In the genomic region with DNA sequence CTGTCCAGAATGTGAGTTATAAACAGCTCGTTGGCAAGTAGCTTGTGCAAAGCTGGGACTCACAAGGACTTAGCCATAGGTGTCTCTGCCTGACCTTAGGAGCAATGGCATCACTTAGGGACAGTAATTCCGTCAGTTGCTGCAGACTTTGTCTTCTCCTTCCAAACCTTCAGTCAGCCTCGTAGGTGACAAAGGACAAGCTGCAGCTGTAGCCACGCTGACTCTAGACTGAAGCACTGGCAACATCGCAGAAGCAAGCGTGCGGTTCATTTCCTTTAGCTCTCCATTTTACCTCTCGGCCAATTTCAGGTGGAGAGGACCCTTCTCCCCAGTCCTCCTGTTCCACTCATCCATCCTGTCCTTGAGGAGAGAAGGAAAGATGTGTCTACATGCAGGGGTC, we compare ENCODE assay signal across 24 mouse cellular contexts. TPM values are rescaled to one million over a fixed set of nuclear protein-coding genes. Genes with fewer than 3 reads are reported as not detected.
A peak's percentile ranks its signal among the peaks of the same experiment; 100 is the strongest.
DNase-seq lines count a peak whose midpoint lies in the region; ATAC-seq and TF ChIP-seq lines count a peak whose summit lies in the region.
"Had no signal": no experiment of that assay in that cellular context is flagged by ENCODE, and none has a peak within 500 bp of the region (broad histone marks: within the 10 kb centered on the region; RNA-seq: fewer than 3 reads in every experiment).

No protein-coding gene starts in this region.

- TF ChIP-seq CTCF in gastrocnemius, adult 2 months (IDR thresholded peaks at IDR 0.05): no peak

- intact Hi-C loops in gastrocnemius, adult 2 months (cut with DNase I): no loop called here

- 51% methylated on average over 8 of the region's 8 CpGs for WGBS in lung, embryonic 16.5 days

- ATAC-seq in lung, embryonic 16.5 days (ENCODE audit: low read depth): 0 out of 2 replicates have a peak, but pooled peaks have one; percentile 34
- ATAC-seq: forebrain, embryonic 13.5 days; forebrain, embryonic 16.5 days; Patski had no signal

- H3K4me1 ChIP-seq in lung, embryonic 16.5 days (replicated peaks; ENCODE audit: control insufficient read depth, insufficient read depth, low read length): peaks cover 32% of the 10 kb centered on the region
- H3K4me1 ChIP-seq: forebrain, embryonic 13.5 days; hindbrain, embryonic 15.5 days had no signal

- peak overlapping the region; percentile 38; the same call in 1 of the 2 replicates for H3K27ac ChIP-seq in gastrocnemius, adult 2 months
- no peak overlapping the region for H3K27ac ChIP-seq in lung, embryonic 16.5 days (ENCODE audit: low read length)
- H3K27ac ChIP-seq: forebrain, embryonic 13.5 days; heart, embryonic 10.5 days; heart, embryonic 13.5 days; hindbrain, embryonic 12.5 days; hindbrain, embryonic 15.5 days had no signal

- H3K4me3 ChIP-seq in gastrocnemius, adult 2 months: no peak overlapping the region
- no peak overlapping the region for H3K4me3 ChIP-seq in lung, embryonic 16.5 days (ENCODE audit: low read length)
- H3K4me3 ChIP-seq: forebrain, embryonic 10.5 days; forebrain, embryonic 13.5 days; heart, adult 2 months; heart, embryonic 10.5 days; heart, embryonic 13.5 days; hindbrain, embryonic 12.5 days; hindbrain, embryonic 15.5 days had no signal

- no peaks in the 10 kb centered on the region for H3K36me3 ChIP-seq in lung, embryonic 16.5 days (ENCODE audit: control insufficient read depth, insufficient read depth, low read length)
- H3K36me3 ChIP-seq: forebrain, embryonic 10.5 days; G1E; heart, embryonic 10.5 days; heart, embryonic 13.5 days; hindbrain, embryonic 12.5 days; hindbrain, embryonic 15.5 days had no signal

- no peak for DNase-seq in gastrocnemius, adult 2 months
- DNase-seq in gastrocnemius, adult 18-20 months (ENCODE audit: low spot score): no peak
- no peak for DNase-seq in lung, postnatal 25 days (ENCODE audit: low spot score)
- DNase-seq in lung, postnatal 10 days: peak; percentile 64
- no peak for DNase-seq in left cerebral cortex, adult 18-20 months (ENCODE audit: low spot score in 2 of 2)
- no peak for DNase-seq in kidney, postnatal 4 days
- DNase-seq: adrenal gland, postnatal 10 days; adrenal gland, postnatal 36 days; cerebellum, adult 18-20 months; cerebellum, adult 9-10 months; cerebellum, postnatal 14 days; gastrocnemius, postnatal 25 days; heart, postnatal 14 days had no signal

- H3K9me3 ChIP-seq in lung, embryonic 16.5 days (ENCODE audit: control insufficient read depth, low read length): no peaks in the 10 kb centered on the region
- H3K9me3 ChIP-seq: forebrain, embryonic 10.5 days; forebrain, embryonic 13.5 days; G1E; heart, embryonic 10.5 days; heart, embryonic 13.5 days; hindbrain, embryonic 12.5 days; hindbrain, embryonic 15.5 days had no signal

- H3K27me3 ChIP-seq in lung, embryonic 16.5 days (ENCODE audit: control insufficient read depth, insufficient read depth, low read depth, low read length): no peaks in the 10 kb centered on the region
- H3K27me3 ChIP-seq: Patski had no signal

- H3K4me2 ChIP-seq in lung, embryonic 16.5 days (ENCODE audit: low read depth, low read length): no peak overlapping the region
- H3K4me2 ChIP-seq: forebrain, embryonic 13.5 days; heart, embryonic 13.5 days; hindbrain, embryonic 12.5 days; hindbrain, embryonic 15.5 days had no signal

- no peak overlapping the region for H3K9ac ChIP-seq in lung, embryonic 16.5 days (ENCODE audit: low read length)
- H3K9ac ChIP-seq: forebrain, embryonic 13.5 days; heart, embryonic 13.5 days; hindbrain, embryonic 12.5 days; hindbrain, embryonic 15.5 days had no signal

RNA-seq across cellular contexts. Expression of gene Adora2a, which starts 7.3 kb away (rescaled TPM):
- under 1 TPM; 0.92 to 0.98 TPM for total RNA-seq in gastrocnemius, adult 2 months (2021)
- 1 to 10 TPM in 1 of 2 experiments, under 1 TPM in 1; 0.96 to 1.6 TPM for total RNA-seq in gastrocnemius, adult 18-20 months (2021)
- 8.9 and 9.2 TPM in 2 replicates for polyA plus RNA-seq in lung, embryonic 16.5 days (2015; fragmentation: Nextera tagmentation; extraction: Ambion mirVana)
- 10 to 100 TPM; 17.3 to 35.0 TPM for total RNA-seq in left cerebral cortex, adult 18-20 months (2021)

Comparison
In these comparisons a context has a peak if more than half of its experiments do, and no peak if none do; other contexts are left out.
1. RNA of gene Adora2a, which starts 7.3 kb away (total RNA-seq): 17.3 to 35.0 TPM in left cerebral cortex, adult 18-20 months; 0.96 to 1.6 TPM in gastrocnemius, adult 18-20 months and 0.92 to 0.98 TPM in gastrocnemius, adult 2 months; every median in the first group is over 4 times any median in the second.